Mouse (Mus musculus) intestine, postnatal 0 days (tissue): ENCODE data around the gene Gm44973. TPM values are rescaled to one million over a fixed set of nuclear protein-coding genes. Genes with fewer than 3 reads are reported as not detected.

Experiments used
- ATAC-seq: fragments of 200-750 bp; cut with Nextera tagmentation; 2 replicates; pipeline ENCODE4 v1.8.0; 2017; ENCODE audit warnings: mild to moderate bottlenecking, moderate TSS enrichment, moderate library complexity
- H3K27ac ChIP-seq: fragments of 300-500 bp; sonication (generic); 2 replicates; pipeline ENCODE4 v1.5.1; 2014; ENCODE audit warnings: mild to moderate bottlenecking, low read depth, low read length, moderate library complexity
- H3K27me3 ChIP-seq: fragments of 300-500 bp; sonication (generic); replicated peaks from 2 replicates; pipeline ENCODE4 v1.6.1; 2014; ENCODE audit warnings: low read length, mixed read lengths; ENCODE audit not compliant: control insufficient read depth, insufficient read depth
- H3K36me3 ChIP-seq: fragments of 300-500 bp; sonication (generic); 2 replicates; pipeline ENCODE4 v1.6.1; 2014; ENCODE audit warnings: mild to moderate bottlenecking, moderate library complexity; ENCODE audit not compliant: control insufficient read depth, insufficient read depth
- H3K4me1 ChIP-seq: fragments of 300-500 bp; sonication (generic); replicated peaks from 2 replicates; pipeline ENCODE4 v1.6.1; 2014; ENCODE audit warnings: antibody characterized with exemption, low read length, mixed read lengths; ENCODE audit not compliant: control insufficient read depth, insufficient read depth
- H3K4me2 ChIP-seq: fragments of 300-500 bp; sonication (generic); replicated peaks from 2 replicates; pipeline ENCODE4 v1.6.1; 2014; ENCODE audit warnings: low read depth, mild to moderate bottlenecking, moderate library complexity
- H3K4me3 ChIP-seq: fragments of 300-500 bp; sonication (generic); 2 replicates; pipeline ENCODE4 v1.5.1; 2014; ENCODE audit warnings: low read depth, low read length
- H3K9ac ChIP-seq: fragments of 300-500 bp; sonication (generic); 2 replicates; pipeline ENCODE4 v1.6.1; 2014; ENCODE audit warnings: mild to moderate bottlenecking, low read depth, low read length
- H3K9me3 ChIP-seq: fragments of 300-500 bp; sonication (generic); 2 replicates; pipeline ENCODE4 v1.6.1; 2016; ENCODE audit warnings: mixed run types; ENCODE audit not compliant: control insufficient read depth
- CTCF ChIP-seq: sonication (generic); IDR thresholded peaks from 2 replicates; pipeline ENCODE4 v1.5.1; 2016; ENCODE audit warnings: low read depth, mild to moderate bottlenecking, control low read depth, antibody characterized with exemption, moderate library complexity
- WGBS: fragments of 180-500 bp; shearing (Covaris S2); extraction: QIAGEN DNeasy Blood & Tissue Kit; methylation state at CpG from one replicate; pipeline ENCODE4 v1.1.7; 2014; 5-methylcytosine and 5-hydroxymethylcytosine counted together
- polyA plus RNA-seq: library from polyadenylated mRNA; unstranded; fragments of >200 nt; fragmentation: Nextera tagmentation; extraction: Ambion mirVana; gene quantifications from 2 replicates; pipeline ENCODE4 v1.2.1, GENCODE M21; 2015

Gm44973 gene
- polyA plus RNA-seq, 1 experiment from 2014 or later: 4.7 TPM

DNA sequence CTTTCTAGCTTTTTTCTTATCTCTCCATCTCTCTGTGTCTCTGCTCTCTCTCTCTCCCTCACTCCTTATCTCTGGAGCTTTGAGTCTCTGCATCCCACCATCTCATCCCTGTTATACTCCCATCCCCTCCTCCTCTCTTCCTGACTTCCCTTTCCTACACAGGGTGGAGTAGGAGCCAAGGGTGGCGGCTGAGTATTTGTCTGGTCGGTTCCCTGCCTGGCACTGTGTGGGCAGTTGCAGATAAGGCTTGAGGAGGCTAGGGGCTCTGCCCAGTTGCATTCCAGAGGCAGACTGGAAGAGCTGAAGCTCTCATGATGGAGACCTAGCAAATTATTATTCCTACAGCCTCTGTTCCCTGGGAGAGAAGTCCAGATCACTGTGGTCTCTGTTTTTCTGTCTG lies 27.0 kb upstream of the Gm44973 start:
- H3K4me1 ChIP-seq: no peaks in the 10 kb centered on the region
- H3K9me3 ChIP-seq: no peaks in the 10 kb centered on the region
- no peak for TF ChIP-seq CTCF
- no peak overlapping the region for H3K9ac ChIP-seq
- no peak overlapping the region for H3K27ac ChIP-seq
- H3K4me2 ChIP-seq: no peak overlapping the region
- no peaks in the 10 kb centered on the region for H3K27me3 ChIP-seq
- no peak overlapping the region for H3K4me3 ChIP-seq
- peaks cover 11% of the 10 kb centered on the region; the same call in 1 of the 2 replicates for H3K36me3 ChIP-seq
- 44% methylated on average over 2 of the region's 2 CpGs for WGBS
- ATAC-seq: no peak

DNA sequence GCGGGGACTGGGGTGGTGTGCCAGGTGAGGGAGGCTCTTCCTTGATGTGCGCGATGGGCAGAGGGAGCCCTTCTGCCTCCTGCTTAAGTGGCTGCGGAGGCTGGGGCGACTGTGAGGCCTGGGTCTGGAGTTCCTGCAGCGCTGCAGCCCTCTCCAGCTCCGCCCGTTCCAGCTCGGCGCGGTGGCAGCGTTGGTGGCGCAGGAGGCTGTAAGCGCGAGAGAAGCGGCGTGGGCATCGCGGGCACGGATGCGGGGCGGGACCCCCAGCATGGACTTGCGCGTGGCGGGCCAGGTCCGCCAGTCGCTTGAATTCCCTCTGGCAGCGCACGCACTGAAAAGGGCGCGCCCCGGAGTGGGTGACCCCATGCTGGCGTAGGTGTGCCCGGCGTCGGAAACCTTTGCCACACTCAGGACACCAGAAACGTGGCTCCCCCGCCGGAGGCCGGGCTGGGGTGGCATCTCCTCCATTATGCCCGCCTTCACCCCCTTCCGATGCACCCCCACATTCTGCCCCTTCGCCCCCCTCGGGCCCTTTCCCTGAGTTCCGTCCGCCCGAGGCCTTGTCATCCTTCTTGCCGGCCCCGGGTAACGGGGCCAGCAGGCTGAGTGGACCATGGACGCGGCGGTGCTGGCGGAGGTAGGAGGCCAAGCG lies 21.8 kb upstream of the Gm44973 start:
- Histone ChIP-seq H3K4me3 (no peak overlapping the region), H3K4me2 (no peak overlapping the region), H3K27me3 (no peaks in the 10 kb centered on the region), H3K4me1 (no peaks in the 10 kb centered on the region), H3K27ac (no peak overlapping the region), H3K9me3 (0 out of 2 replicates have a peak, but pooled peaks cover 3% of the 10 kb centered on the region), H3K36me3 (peaks cover 16% of the 10 kb centered on the region; the same call in 1 of the 2 replicates), H3K9ac (no peak overlapping the region)
- 68% methylated on average over 54 of the region's 55 CpGs for WGBS
- ATAC-seq: no peak
- no peak for TF ChIP-seq CTCF

DNA sequence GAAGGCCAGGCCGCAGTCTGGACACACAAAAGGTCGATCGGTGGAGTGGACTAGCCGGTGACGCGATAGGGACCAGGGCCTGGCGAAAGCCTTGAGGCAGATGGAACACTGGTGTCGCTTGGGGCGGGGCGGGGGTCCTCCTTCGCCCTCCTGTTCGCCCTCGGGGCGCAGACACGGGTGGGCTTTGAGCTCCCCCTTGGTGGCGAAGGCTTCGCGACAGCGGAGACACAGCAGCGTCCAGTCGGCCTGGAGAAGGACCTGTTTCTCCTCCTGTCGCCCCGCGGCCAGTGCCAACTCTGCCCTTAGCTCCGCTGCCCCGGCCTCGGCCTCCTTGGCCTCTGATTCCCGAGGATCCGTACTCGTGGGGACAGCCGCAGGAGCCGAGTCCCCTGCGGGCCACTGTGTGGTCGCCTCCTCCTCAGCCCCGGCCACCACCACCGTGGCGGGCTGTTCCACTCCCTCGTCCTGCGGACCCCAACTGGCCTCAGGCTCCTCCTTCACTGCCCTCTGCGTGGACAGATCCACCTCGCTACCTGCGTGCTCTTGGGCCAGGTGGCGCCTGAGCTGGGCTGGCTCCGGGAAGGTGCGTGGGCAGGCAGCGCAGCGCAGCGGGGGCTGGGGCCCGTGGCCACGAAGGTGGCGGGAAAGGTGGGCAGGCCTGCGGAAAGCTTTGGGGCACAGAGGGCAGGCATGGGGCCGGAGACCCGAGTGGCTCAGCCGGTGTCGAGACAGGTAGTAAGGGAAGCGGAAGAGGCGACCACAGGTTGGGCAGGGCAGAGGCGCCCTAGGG lies 21.1 kb upstream of the Gm44973 start:
- no peaks in the 10 kb centered on the region for H3K27me3 ChIP-seq
- WGBS: 72% methylated on average over 59 of the region's 59 CpGs
- no peak overlapping the region for H3K9ac ChIP-seq
- H3K9me3 ChIP-seq: 0 out of 2 replicates have a peak, but pooled peaks cover 3% of the 10 kb centered on the region
- no peaks in the 10 kb centered on the region for H3K4me1 ChIP-seq
- TF ChIP-seq CTCF: no peak
- no peak overlapping the region for H3K4me3 ChIP-seq
- peaks cover 16% of the 10 kb centered on the region; the same call in 1 of the 2 replicates for H3K36me3 ChIP-seq
- H3K4me2 ChIP-seq: no peak overlapping the region
- no peak overlapping the region for H3K27ac ChIP-seq
- ATAC-seq: no peak

DNA sequence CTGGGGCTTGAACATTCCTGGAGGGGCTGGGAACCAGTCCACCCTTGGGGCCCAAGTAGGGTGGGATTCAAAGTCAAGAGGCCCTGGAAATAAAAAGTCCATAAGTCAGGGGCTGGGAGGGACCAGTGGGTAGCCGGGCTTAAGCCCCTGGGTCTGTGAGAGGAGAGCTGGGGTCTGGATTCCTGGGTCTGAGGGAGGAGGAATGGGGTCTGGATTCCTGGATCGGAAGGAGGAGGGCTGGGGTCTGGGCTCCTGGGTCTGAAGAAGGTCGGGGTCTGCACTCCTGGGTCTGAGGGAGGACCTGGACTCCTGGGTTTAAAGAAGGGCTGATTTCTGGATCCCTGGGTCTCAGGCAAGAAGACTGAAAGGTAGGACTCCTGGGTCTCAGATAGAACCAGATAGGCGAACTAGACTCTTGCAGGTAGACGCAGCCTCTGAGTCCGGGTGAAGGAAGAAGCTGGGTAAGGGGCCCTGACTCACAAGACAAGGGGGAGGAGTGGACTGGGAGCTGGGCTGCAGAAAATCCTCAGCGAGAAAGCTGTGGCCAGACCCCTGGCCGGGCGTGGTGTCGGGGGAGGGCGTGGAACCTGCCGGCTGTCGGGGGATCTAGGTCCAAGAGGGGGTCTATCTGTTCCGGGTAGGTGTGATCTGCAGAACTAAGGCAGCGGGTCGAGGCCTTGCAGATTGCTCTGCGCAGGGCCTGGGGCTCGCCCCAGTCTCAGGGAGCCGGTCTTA lies 19.9 kb upstream of the Gm44973 start:
- ATAC-seq: no peak; the same call in 1 of the 2 replicates
- no peak for TF ChIP-seq CTCF
- H3K27ac ChIP-seq: peak overlapping the region; percentile 62

DNA sequence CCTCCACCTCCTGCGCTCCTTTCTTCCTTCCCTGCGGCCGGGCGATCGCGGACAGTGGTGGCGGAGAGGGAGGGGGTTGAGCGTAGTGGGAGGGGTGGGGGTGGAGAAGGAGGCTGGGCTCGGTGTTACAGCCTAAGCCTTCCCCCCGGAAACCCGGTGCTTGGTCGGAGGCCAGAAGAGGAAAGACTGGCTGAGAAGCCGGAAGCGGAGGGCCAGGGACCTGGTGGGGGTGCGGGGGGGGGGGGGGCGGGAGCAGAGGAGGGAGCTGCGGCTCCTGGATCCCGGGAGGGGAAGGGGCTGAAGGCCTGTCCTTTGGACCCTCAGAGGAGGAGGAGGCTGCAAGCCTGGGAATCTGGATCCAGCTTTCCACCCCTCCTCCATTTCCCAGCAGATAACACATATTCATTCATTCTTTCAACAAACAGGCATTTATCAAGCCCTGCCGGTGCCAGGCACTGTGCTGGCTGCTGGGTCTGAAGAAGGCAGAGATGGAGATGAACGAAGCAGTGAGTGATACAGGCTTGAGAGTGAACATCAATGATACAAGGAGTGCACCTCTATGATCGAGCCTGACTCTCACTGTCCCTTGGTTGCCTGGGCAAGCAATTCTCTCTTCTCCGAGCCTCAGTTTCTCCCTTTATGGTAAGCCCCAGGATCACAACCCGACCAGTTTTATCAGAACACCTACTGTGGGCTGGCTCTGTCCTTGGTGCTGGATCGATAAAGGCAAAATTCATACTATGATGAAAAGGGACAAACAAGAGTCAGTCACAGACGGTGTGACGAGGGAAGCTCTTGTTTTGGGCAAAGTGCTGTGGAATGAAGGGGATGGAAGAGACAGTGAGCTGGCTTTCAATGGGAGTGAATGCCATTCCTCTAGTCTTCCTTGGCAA lies 19.0 kb upstream of the Gm44973 start, which contains the start of gene Zfp579:
Gene Zfp579, minus strand, starts transcription at position 156 of the 893 bp plus-strand sequence.
- H3K27ac ChIP-seq: peak within 1 kb of the TSS; percentile 62
- H3K4me3 ChIP-seq: peak within 1 kb of the TSS; percentile 79
- TF ChIP-seq CTCF: no peak
- H3K4me1 ChIP-seq: no peaks in the 10 kb centered on the region
- H3K36me3 ChIP-seq: peaks cover 16% of the 10 kb centered on the region; the same call in 1 of the 2 replicates
- peak within 1 kb of the TSS; percentile 76 for H3K9ac ChIP-seq
- peak; percentile 80 for ATAC-seq
- WGBS: 6% methylated on average over 18 of the region's 26 CpGs
- 0 out of 2 replicates have a peak, but pooled peaks cover 3% of the 10 kb centered on the region for H3K9me3 ChIP-seq
- no peaks in the 10 kb centered on the region for H3K27me3 ChIP-seq
- H3K4me2 ChIP-seq: peak within 1 kb of the TSS; percentile 90

More for the DNA sequence above, 19.9 kb upstream of the Gm44973 start:
- WGBS: 6% methylated on average over 19 of the region's 19 CpGs
- Histone ChIP-seq H3K36me3 (peaks cover 16% of the 10 kb centered on the region; the same call in 1 of the 2 replicates), H3K27me3 (no peaks in the 10 kb centered on the region), H3K9ac (peak overlapping the region; percentile 76), H3K9me3 (0 out of 2 replicates have a peak, but pooled peaks cover 3% of the 10 kb centered on the region), H3K4me2 (peak overlapping the region; percentile 90), H3K4me1 (no peaks in the 10 kb centered on the region), H3K4me3 (peak overlapping the region; percentile 79)
